Mouse (Mus musculus) liver, adult 2 months (tissue): ENCODE data around the gene Ccdc93.
A peak's percentile ranks its signal among the peaks of the same experiment; 100 is the strongest.

Experiments used
- CTCF ChIP-seq: fragments of 200-500 bp; IDR thresholded peaks from 2 replicates; pipeline ENCODE4 v1.5.1; 2011; ENCODE audit warnings: low read depth, low read length, control low read depth
- POLR2A ChIP-seq: fragments of 200-500 bp; IDR thresholded peaks from 2 replicates; pipeline ENCODE4 v1.6.1; 2011; ENCODE audit warnings: low read length, control low read depth; ENCODE audit not compliant: insufficient read depth; ENCODE audit errors: extremely low read depth

- TF ChIP-seq CTCF (no peak), POLR2A (peak; percentile 70)
Observed at GRCm38 (mm10) chr1:121430938-121431928, at the start of gene Ccdc93.
